Mouse (Mus musculus) myocyte (in vitro differentiated cells): ENCODE measurements around the gene Arpc1a. TPM values are rescaled to one million over a fixed set of nuclear protein-coding genes. Genes with fewer than 3 reads are reported as not detected.

Experiments used
- H3K27me3 ChIP-seq: one replicate; pipeline ENCODE4 v1.6.1; 2011; ENCODE audit not compliant: control insufficient read depth, insufficient read depth, insufficient read length
- H3K36me3 ChIP-seq: one replicate; pipeline ENCODE4 v1.6.1; 2011; ENCODE audit not compliant: control insufficient read depth, insufficient read depth
- H3K4me2 ChIP-seq: one replicate; pipeline ENCODE4 v1.6.1; 2011; ENCODE audit warnings: low read depth, control low read depth
- H3K4me3 ChIP-seq: one replicate; pipeline ENCODE4 v1.5.1; 2011; ENCODE audit warnings: mild to moderate bottlenecking, control low read depth, moderate library complexity
- H3K79me2 ChIP-seq: one replicate; pipeline ENCODE4 v1.6.1; 2011; ENCODE audit not compliant: control insufficient read depth, insufficient read depth
- H3ac ChIP-seq: one replicate; pipeline ENCODE4 v1.6.1; 2011; ENCODE audit not compliant: control insufficient read depth, insufficient read length
- CEBPB ChIP-seq: IDR thresholded peaks from 2 replicates; pipeline ENCODE4 v1.6.1; 2011; ENCODE audit warnings: mild to moderate bottlenecking, moderate library complexity; ENCODE audit not compliant: poor library complexity, insufficient read depth, severe bottlenecking
- E2F4 ChIP-seq: IDR thresholded peaks from one replicate; pipeline ENCODE4 v1.6.1; 2011; ENCODE audit warnings: mild to moderate bottlenecking, control low read depth, moderate library complexity; ENCODE audit not compliant: insufficient read depth
- MAX ChIP-seq: IDR thresholded peaks from one replicate; pipeline ENCODE4 v1.6.1; 2011; ENCODE audit warnings: low read depth, mild to moderate bottlenecking, control low read depth
- MYOD1 ChIP-seq, 3 experiments: IDR thresholded peaks; one replicate each; pipeline ENCODE4 v1.6.1; 2011; ENCODE audit warnings: control low read depth in 2 of 3, low read depth in 2 of 3, mild to moderate bottlenecking in 2 of 3, moderate library complexity in 1 of 3; ENCODE audit not compliant: insufficient read length in 2 of 3, control insufficient read depth in 1 of 3
- MYOG ChIP-seq, 3 experiments: IDR thresholded peaks; one replicate each; pipeline ENCODE4 v1.6.1; 2011; ENCODE audit warnings: control low read depth in 2 of 3, low read depth in 2 of 3, mild to moderate bottlenecking in 2 of 3; ENCODE audit not compliant: insufficient read length in 2 of 3, control insufficient read depth in 1 of 3, insufficient read depth in 1 of 3
- POLR2A ChIP-seq: IDR thresholded peaks from one replicate; pipeline ENCODE4 v1.6.1; 2011; ENCODE audit warnings: low read depth, mild to moderate bottlenecking, control low read depth, moderate library complexity; ENCODE audit not compliant: insufficient read length
- POLR2AphosphoS2 ChIP-seq: IDR thresholded peaks from one replicate; pipeline ENCODE4 v1.6.1; 2011; ENCODE audit warnings: low read depth, control low read depth; ENCODE audit not compliant: insufficient read length
- REST ChIP-seq: IDR thresholded peaks from one replicate; pipeline ENCODE4 v1.6.1; 2011; ENCODE audit warnings: mild to moderate bottlenecking, control low read depth, moderate library complexity; ENCODE audit not compliant: insufficient read depth, insufficient read length
- SRF ChIP-seq: IDR thresholded peaks from one replicate; pipeline ENCODE4 v1.6.1; 2011; ENCODE audit warnings: low read depth; ENCODE audit not compliant: control insufficient read depth, insufficient read length
- TCF12 ChIP-seq: IDR thresholded peaks from one replicate; pipeline ENCODE4 v1.6.1; 2011; ENCODE audit warnings: mild to moderate bottlenecking, control low read depth; ENCODE audit not compliant: poor library complexity, insufficient read depth, severe bottlenecking
- TCF3 ChIP-seq: IDR thresholded peaks from one replicate; pipeline ENCODE4 v1.6.1; 2011; ENCODE audit warnings: low read depth, control low read depth; ENCODE audit not compliant: insufficient read length
- USF1 ChIP-seq: IDR thresholded peaks from one replicate; pipeline ENCODE4 v1.6.1; 2011; ENCODE audit warnings: low read depth, mild to moderate bottlenecking, control low read depth, moderate library complexity
- polyA plus RNA-seq: library from polyadenylated mRNA; unstranded; fragments of >200 nt; fragmentation: generic; extraction: Trizol; gene quantifications from one replicate; pipeline ENCODE4 v1.2.1, GENCODE M21; 2012; ENCODE audit warnings: missing spikeins

The Arpc1a gene
- polyA plus RNA-seq, 1 experiment = 67.2 TPM

- Histone ChIP-seq H3K79me2 (no peaks in the 10 kb centered on the region), H3K4me2 (no peak overlapping the region), H3K36me3 (no peaks in the 10 kb centered on the region), H3ac (no peak overlapping the region), H3K27me3 (peaks cover 9% of the 10 kb centered on the region), H3K4me3 (no peak overlapping the region)
- TF ChIP-seq E2F4 = no peak
- no peak for TF ChIP-seq REST
- no peak for TF ChIP-seq SRF
- TF ChIP-seq MAX = no peak
- TF ChIP-seq POLR2A = no peak
Observed at GRCm38 (mm10) chr5:145059524-145059923, 24.1 kb upstream of the Arpc1a start.

GRCm38 (mm10) chr5:145064765-145065340 is 18.8 kb upstream of the Arpc1a start:
- H3K36me3 ChIP-seq = no peaks in the 10 kb centered on the region
- peaks cover 9% of the 10 kb centered on the region for H3K27me3 ChIP-seq
- H3K4me3 ChIP-seq = no peak overlapping the region
- TF ChIP-seq TCF3 = no peak
- no peak for TF ChIP-seq E2F4
- no peak for TF ChIP-seq MYOG (IDR thresholded peaks at IDR 0.05; ENCODE audit: control insufficient read depth in 1 of 3, insufficient read depth in 1 of 3, insufficient read length in 2 of 3, low read depth in 2 of 3)
- TF ChIP-seq REST = no peak
- TF ChIP-seq TCF12 = no peak
- TF ChIP-seq SRF = no peak
- no peak for TF ChIP-seq POLR2A
- no peak for TF ChIP-seq POLR2AphosphoS2
- no peak for TF ChIP-seq MAX
- no peak for TF ChIP-seq CEBPB
- TF ChIP-seq MYOD1 (IDR thresholded peaks at IDR 0.05; ENCODE audit: control insufficient read depth in 1 of 3, insufficient read length in 2 of 3, low read depth in 2 of 3) = no peak
- no peak for TF ChIP-seq USF1
- H3ac ChIP-seq = no peak overlapping the region
- no peaks in the 10 kb centered on the region for H3K79me2 ChIP-seq
- H3K4me2 ChIP-seq = no peak overlapping the region

- peaks cover 5% of the 10 kb centered on the region for H3K27me3 ChIP-seq
- no peak overlapping the region for H3K4me2 ChIP-seq
- no peak overlapping the region for H3K4me3 ChIP-seq
- no peak overlapping the region for H3ac ChIP-seq
- TF ChIP-seq TCF3 (no peak), CEBPB (peak; percentile 41; the same call in 1 of the 2 replicates)
- H3K79me2 ChIP-seq = no peaks in the 10 kb centered on the region
- no peaks in the 10 kb centered on the region for H3K36me3 ChIP-seq
Observed at GRCm38 (mm10) chr5:145068863-145069262, 14.8 kb upstream of the Arpc1a start.

DNA sequence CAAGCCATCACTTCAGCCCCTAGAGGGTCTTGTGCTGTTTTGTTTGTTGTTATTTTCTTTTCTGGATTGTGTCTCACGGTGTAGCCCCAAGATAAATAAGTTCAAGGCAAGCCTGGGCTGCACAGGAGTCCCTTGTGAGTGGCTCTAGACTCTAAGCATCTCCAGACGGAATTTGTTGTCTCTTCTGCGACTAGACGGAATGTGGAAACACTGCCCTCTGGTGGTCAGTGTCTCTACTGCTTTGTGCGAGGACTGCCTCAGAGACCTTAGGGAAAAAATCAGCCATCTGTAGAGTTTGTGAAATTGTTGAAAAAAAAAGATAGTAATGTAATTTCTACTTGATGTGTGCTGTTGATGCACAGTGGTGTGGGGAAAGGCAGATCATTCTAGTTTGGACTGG is 13.9 kb upstream of the Arpc1a start:
- no peaks in the 10 kb centered on the region for H3K79me2 ChIP-seq

DNA sequence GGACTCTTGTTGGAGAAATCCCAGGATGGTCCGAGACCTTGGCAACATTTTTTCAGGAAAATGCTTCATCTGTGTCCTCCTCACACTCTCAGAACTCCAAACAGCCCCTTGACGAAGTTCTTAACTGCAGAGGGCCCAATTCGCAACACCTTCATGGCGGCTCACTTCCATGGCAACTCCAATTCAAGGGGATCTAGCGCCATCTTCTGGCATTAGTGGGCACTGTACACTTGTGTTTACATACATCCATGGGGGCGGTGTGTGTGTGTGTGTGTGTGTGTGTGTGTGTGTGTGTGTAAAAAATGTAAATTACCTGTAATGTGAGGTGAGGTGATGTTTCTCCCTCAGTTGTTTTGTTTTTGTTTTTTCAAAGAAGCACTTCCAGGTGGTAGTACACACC is 12.3 kb upstream of the Arpc1a start:
- H3K79me2 ChIP-seq = no peaks in the 10 kb centered on the region
- TF ChIP-seq TCF3 (no peak), USF1 (no peak), REST (no peak), MYOD1 (IDR thresholded peaks at IDR 0.05; ENCODE audit: control insufficient read depth in 1 of 3, insufficient read length in 2 of 3, low read depth in 2 of 3) (no peak), POLR2AphosphoS2 (no peak), MYOG (IDR thresholded peaks at IDR 0.05; ENCODE audit: control insufficient read depth in 1 of 3, insufficient read depth in 1 of 3, insufficient read length in 2 of 3, low read depth in 2 of 3) (no peak), SRF (no peak), MAX (no peak), CEBPB (no peak), POLR2A (no peak), TCF12 (no peak), E2F4 (no peak)
- no peak overlapping the region for H3K4me2 ChIP-seq
- H3ac ChIP-seq = no peak overlapping the region
- H3K27me3 ChIP-seq = peaks cover 5% of the 10 kb centered on the region
- H3K36me3 ChIP-seq = no peaks in the 10 kb centered on the region
- no peak overlapping the region for H3K4me3 ChIP-seq

More for the DNA sequence above, 13.9 kb upstream of the Arpc1a start:
- peaks cover 5% of the 10 kb centered on the region for H3K27me3 ChIP-seq
- H3K4me2 ChIP-seq = no peak overlapping the region
- no peaks in the 10 kb centered on the region for H3K36me3 ChIP-seq
- H3K4me3 ChIP-seq = no peak overlapping the region
- TF ChIP-seq SRF (no peak), REST (no peak), POLR2AphosphoS2 (no peak), CEBPB (no peak), TCF12 (no peak), MAX (no peak), MYOD1 (IDR thresholded peaks at IDR 0.05; ENCODE audit: control insufficient read depth in 1 of 3, insufficient read length in 2 of 3, low read depth in 2 of 3) (no peak), POLR2A (no peak), USF1 (no peak), MYOG (IDR thresholded peaks at IDR 0.05; ENCODE audit: control insufficient read depth in 1 of 3, insufficient read depth in 1 of 3, insufficient read length in 2 of 3, low read depth in 2 of 3) (no peak), TCF3 (no peak), E2F4 (no peak)
- no peak overlapping the region for H3ac ChIP-seq
